Mouse (Mus musculus) adipose tissue, adult 10 weeks (tissue): ENCODE measurements around the gene Vmn2r99. TPM values are rescaled to one million over a fixed set of nuclear protein-coding genes. Genes with fewer than 3 reads are reported as not detected.

Experiments
- polyA plus RNA-seq: library from polyadenylated mRNA; stranded (reverse); fragments of 350-450 nt; fragmentation: Illumina TruSeq; extraction: RNeasy Lipid Tissue Mini Kit (QIAGEN cat#74804); gene quantifications from one replicate; pipeline ENCODE4 v1.2.3, GENCODE M21; 2014; ENCODE audit warnings: low read depth, low replicate concordance

Gene Vmn2r99
- not detected for polyA plus RNA-seq

DNA sequence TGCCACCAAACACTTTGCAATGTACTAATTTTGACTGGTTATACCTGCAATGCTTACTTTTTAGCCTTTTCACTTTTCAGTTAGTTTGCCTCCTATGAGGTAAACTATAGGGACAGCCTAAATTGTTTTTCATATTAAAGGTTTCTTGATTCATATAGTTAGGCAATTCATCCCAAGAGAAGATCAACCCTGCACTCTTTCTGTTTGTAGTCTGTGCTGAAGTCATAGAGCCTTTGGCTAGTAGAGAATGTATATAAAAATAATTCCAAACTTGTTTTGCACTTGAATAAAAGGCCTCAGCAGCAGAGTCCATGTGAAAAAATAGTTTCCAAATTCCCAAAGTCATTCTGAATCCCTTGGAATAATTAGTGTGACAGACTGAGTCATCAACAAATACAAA lies at the start of gene Vmn2r99:
Gene Vmn2r99, plus strand, starts transcription at position 301 of the 400 bp plus-strand sequence.

Other genes with a start within 250 kb of the Vmn2r99 start
- gene Vmn2r100, start 142.8 kb downstream of the Vmn2r99 start, polyA plus RNA-seq = not detected
- not detected for gene Vmn2r101, start 215.3 kb downstream of the Vmn2r99 start, polyA plus RNA-seq